Mouse (Mus musculus) heart, embryonic 15.5 days (tissue): ENCODE data around the gene Chmp6. TPM values are rescaled to one million over a fixed set of nuclear protein-coding genes. Genes with fewer than 3 reads are reported as not detected.

Experiments
- ATAC-seq: fragments of 200-750 bp; cut with Nextera tagmentation; replicated peaks from 2 replicates; pipeline ENCODE4 v1.8.0; 2017; ENCODE audit warnings: low read depth, moderate TSS enrichment; ENCODE audit not compliant: insufficient number of reproducible peaks, insufficient read depth, low FRiP score
- H3K27ac ChIP-seq: fragments of 300-500 bp; sonication (generic); 2 replicates; pipeline ENCODE4 v1.5.1; 2015; ENCODE audit warnings: mild to moderate bottlenecking, inconsistent platforms
- H3K27me3 ChIP-seq: fragments of 300-500 bp; sonication (generic); 2 replicates; pipeline ENCODE4 v1.6.1; 2015; ENCODE audit warnings: inconsistent platforms
- H3K36me3 ChIP-seq: fragments of 300-500 bp; sonication (generic); 2 replicates; pipeline ENCODE4 v1.6.1; 2015; ENCODE audit warnings: mild to moderate bottlenecking, inconsistent platforms
- H3K4me1 ChIP-seq: fragments of 300-500 bp; sonication (generic); replicated peaks from 2 replicates; pipeline ENCODE4 v1.6.1; 2015; ENCODE audit warnings: inconsistent platforms
- H3K4me2 ChIP-seq: fragments of 300-500 bp; sonication (generic); 2 replicates; pipeline ENCODE4 v1.6.1; 2015; ENCODE audit warnings: inconsistent platforms, mild to moderate bottlenecking, moderate library complexity
- H3K4me3 ChIP-seq: fragments of 300-500 bp; sonication (generic); 2 replicates; pipeline ENCODE4 v1.5.1; 2015; ENCODE audit warnings: mild to moderate bottlenecking, inconsistent platforms
- H3K9ac ChIP-seq: fragments of 300-500 bp; sonication (generic); 2 replicates; pipeline ENCODE4 v1.6.1; 2015; ENCODE audit warnings: mild to moderate bottlenecking, inconsistent platforms
- H3K9me3 ChIP-seq: fragments of 300-500 bp; sonication (generic); replicated peaks from 2 replicates; pipeline ENCODE4 v1.6.1; 2016; ENCODE audit warnings: inconsistent platforms
- WGBS: fragments of 180-500 bp; shearing (Covaris S2); methylation state at CpG from one replicate; pipeline ENCODE4 v1.1.7; 2015; ENCODE audit warnings: mixed read lengths; 5-methylcytosine and 5-hydroxymethylcytosine counted together
- polyA plus RNA-seq: library from polyadenylated mRNA; unstranded; fragments of >200 nt; fragmentation: Nextera tagmentation; extraction: Ambion mirVana; gene quantifications from 2 replicates; pipeline ENCODE4 v1.2.1, GENCODE M21; 2015

Gene Chmp6
- polyA plus RNA-seq, 1 experiment from 2014 or later, result 57.3 TPM

DNA sequence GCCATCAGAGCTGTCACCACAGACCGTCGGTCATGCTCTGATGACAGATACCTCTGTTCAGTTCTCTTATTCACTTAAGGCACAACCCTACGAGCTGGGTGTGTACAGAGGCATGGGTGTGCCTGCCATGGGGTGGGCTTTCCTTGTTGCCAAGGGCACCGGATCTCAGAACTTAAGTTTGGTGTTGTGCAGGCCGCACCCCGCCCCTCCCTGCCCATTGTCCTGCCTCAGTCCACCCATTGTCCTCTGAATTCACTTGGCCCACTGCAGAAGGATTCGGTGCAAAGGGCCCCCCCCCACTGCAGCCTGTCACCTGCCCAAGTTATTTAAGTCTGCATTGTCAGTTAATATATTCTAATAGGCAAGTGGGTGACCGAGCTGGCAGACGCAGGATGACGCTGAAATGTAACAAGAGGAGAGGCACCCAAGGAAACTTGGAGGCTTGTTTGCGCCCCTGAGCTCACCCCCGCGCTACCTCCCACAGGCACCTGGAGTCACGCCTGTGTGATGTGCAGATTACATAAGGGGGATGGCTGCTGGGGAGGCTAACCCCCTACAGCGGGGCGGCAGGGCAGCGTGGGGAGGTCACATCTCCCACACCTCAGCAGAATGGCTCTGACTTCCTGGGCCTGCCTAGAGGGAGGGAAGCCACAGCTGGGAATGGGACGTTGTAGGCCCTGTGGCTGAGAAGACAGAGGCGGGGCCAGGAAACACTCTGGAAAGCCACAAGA lies 24.7 kb downstream of the Chmp6 start:
- Histone ChIP-seq H3K4me2 (no peak overlapping the region), H3K9me3 (no peaks in the 10 kb centered on the region), H3K4me1 (peaks cover 33% of the 10 kb centered on the region), H3K27ac (no peak overlapping the region; the same call in 1 of the 2 replicates), H3K27me3 (peaks cover 12% of the 10 kb centered on the region), H3K4me3 (no peak overlapping the region), H3K9ac (no peak overlapping the region), H3K36me3 (no peaks in the 10 kb centered on the region)
- 63% methylated on average over 19 of the region's 19 CpGs for WGBS
- no peak for ATAC-seq

DNA sequence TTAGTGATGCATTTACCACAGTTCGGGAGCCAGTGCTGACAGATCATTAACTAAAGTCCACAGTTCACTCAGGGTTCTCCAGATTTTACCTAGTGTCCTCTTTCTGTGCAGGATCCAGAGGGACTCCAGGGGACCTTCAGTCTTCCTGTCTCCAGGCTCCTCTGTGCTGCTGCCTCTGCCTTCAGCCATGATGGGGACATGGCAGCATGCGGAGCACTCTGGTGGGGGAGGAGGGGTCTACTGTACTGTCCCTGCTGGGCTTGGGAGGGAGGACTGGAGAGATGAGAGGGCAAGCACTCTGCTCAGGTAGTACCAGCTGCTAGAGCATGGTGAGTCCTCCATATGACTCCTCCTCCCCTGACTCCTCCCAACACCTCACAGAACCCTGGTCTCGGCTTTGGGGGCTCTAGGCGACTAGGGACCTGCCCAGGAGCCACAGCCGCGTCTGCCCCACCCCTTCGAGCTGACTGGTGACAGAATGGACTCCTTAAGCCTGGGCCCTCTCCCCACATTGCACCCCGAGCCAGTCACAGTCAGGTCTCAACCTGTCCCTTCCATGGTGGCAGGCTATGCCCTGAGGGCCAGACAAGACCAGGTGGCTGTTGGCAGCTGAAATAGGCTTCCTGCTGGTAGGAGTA lies 26.0 kb downstream of the Chmp6 start:
- peaks cover 43% of the 10 kb centered on the region for H3K4me1 ChIP-seq
- H3K27me3 ChIP-seq, result peaks cover 13% of the 10 kb centered on the region
- H3K4me3 ChIP-seq, result no peak overlapping the region
- WGBS, result 59% methylated on average over 8 of the region's 8 CpGs
- H3K36me3 ChIP-seq, result no peaks in the 10 kb centered on the region
- H3K9ac ChIP-seq, result no peak overlapping the region
- ATAC-seq, result no peak
- no peaks in the 10 kb centered on the region for H3K9me3 ChIP-seq
- no peak overlapping the region for H3K27ac ChIP-seq
- no peak overlapping the region for H3K4me2 ChIP-seq

DNA sequence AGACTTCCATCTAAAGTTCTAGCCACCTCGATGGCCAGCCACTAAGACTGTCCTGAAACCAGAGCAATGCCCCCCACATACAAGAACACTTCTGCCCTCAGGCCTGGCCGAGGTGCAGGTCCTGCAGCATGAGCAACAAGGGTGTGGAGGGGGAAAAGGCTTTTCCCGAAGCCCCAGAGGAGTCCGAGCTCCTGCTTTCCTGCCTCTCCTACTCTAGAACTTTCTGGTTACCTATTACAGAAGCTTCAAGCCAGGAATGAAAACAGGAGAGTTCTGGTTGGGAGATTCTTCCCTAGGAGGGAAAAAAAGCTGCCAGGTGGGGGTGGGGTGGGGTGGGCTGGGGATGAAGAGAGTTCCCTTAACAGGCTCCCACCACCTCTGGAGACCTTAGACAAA lies 26.5 kb downstream of the Chmp6 start:
- H3K36me3 ChIP-seq, result no peaks in the 10 kb centered on the region
- ATAC-seq, result no peak
- no peaks in the 10 kb centered on the region for H3K9me3 ChIP-seq
- H3K27me3 ChIP-seq, result peaks cover 18% of the 10 kb centered on the region
- no peak overlapping the region for H3K4me2 ChIP-seq
- WGBS, result 57% methylated on average over 4 of the region's 4 CpGs
- H3K4me3 ChIP-seq, result no peak overlapping the region
- peaks cover 46% of the 10 kb centered on the region for H3K4me1 ChIP-seq
- no peak overlapping the region for H3K9ac ChIP-seq
- no peak overlapping the region for H3K27ac ChIP-seq

DNA sequence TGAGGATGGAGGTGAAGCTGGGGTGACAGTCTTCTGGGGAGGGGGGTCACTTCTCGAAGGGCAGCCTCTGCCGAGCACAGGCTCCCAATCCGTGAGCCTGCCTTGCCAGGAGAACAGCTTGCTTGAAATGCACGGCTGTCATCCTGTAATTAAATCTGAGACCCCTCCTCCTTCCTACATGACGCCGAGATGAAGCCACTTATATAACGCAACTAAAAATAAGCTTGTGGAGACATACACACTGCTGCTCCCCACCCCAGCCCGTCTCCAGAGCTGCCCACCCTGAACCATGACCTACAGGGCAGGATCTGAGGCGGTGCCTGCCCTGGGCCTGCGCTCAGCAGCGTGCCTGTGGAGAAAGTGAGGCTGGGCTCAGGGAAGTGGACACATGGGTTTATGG lies 26.9 kb downstream of the Chmp6 start:
- Histone ChIP-seq H3K4me1 (peaks cover 47% of the 10 kb centered on the region), H3K36me3 (no peaks in the 10 kb centered on the region), H3K9ac (no peak overlapping the region), H3K4me2 (no peak overlapping the region), H3K27ac (no peak overlapping the region), H3K4me3 (no peak overlapping the region), H3K27me3 (peaks cover 18% of the 10 kb centered on the region), H3K9me3 (no peaks in the 10 kb centered on the region)
- no peak for ATAC-seq
- WGBS, result 62% methylated on average over 11 of the region's 11 CpGs

DNA sequence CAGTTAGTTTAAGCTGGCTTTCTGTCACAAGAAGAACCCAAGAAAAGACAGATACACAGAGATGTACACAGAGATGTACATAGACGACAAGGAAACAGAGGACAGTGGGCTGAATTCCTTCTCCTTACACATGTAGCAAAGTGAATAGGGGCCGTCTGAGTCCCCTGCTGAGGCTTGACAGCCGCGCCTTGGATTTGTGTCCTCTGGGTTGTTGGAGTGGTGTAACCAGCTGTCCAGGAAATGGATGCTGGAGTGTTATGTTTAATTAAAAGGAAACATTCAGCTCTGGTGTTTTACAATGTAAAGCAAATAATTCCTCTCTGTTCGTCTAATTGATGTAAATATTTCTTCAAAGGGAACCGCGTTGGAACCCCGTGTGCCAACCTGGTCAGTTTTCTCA lies 28.6 kb downstream of the Chmp6 start:
- peaks cover 18% of the 10 kb centered on the region for H3K27me3 ChIP-seq
- peaks cover 46% of the 10 kb centered on the region for H3K4me1 ChIP-seq
- H3K4me2 ChIP-seq, result peak overlapping the region; percentile 96
- peak overlapping the region; percentile 52; the same call in 1 of the 2 replicates for H3K9ac ChIP-seq
- peak overlapping the region; percentile 66 for H3K4me3 ChIP-seq
- H3K27ac ChIP-seq, result no peak overlapping the region
- H3K9me3 ChIP-seq, result no peaks in the 10 kb centered on the region
- 9% methylated on average over 8 of the region's 8 CpGs for WGBS
- no peak for ATAC-seq
- H3K36me3 ChIP-seq, result no peaks in the 10 kb centered on the region

DNA sequence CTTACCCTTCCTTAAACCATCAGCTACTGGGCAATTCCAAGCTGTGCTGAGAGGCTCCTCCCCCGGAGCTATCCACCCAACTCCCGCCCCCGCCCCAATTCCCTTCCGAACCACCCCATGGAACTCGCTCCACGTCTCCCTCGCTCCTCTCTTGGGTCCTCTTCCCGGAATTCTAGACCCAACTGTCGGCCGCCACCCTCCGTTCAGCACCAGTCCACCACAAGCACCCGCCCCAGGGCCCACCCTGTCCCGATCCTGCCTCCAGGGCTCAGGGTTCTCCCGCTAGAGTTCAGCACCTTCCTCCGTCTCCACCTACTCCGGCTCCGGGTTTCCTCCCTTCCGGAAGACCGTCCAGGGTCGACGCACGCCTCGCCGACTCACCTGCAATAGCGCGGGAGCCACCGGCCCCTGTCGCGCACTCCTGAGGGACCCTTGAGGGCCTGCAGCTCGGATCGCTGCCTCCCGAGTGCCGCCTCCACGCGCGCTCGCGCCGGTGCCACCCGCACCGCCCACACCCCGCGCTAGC lies 29.0 kb downstream of the Chmp6 start:
- peak; percentile 40 for ATAC-seq
- Histone ChIP-seq H3K36me3 (no peaks in the 10 kb centered on the region), H3K4me2 (peak overlapping the region; percentile 96), H3K4me1 (peaks cover 42% of the 10 kb centered on the region), H3K27ac (peak overlapping the region; percentile 54), H3K9me3 (no peaks in the 10 kb centered on the region), H3K4me3 (peak overlapping the region; percentile 66), H3K9ac (peak overlapping the region; percentile 52), H3K27me3 (peaks cover 18% of the 10 kb centered on the region)
- under 1% methylated on average over 43 of the region's 43 CpGs for WGBS

DNA sequence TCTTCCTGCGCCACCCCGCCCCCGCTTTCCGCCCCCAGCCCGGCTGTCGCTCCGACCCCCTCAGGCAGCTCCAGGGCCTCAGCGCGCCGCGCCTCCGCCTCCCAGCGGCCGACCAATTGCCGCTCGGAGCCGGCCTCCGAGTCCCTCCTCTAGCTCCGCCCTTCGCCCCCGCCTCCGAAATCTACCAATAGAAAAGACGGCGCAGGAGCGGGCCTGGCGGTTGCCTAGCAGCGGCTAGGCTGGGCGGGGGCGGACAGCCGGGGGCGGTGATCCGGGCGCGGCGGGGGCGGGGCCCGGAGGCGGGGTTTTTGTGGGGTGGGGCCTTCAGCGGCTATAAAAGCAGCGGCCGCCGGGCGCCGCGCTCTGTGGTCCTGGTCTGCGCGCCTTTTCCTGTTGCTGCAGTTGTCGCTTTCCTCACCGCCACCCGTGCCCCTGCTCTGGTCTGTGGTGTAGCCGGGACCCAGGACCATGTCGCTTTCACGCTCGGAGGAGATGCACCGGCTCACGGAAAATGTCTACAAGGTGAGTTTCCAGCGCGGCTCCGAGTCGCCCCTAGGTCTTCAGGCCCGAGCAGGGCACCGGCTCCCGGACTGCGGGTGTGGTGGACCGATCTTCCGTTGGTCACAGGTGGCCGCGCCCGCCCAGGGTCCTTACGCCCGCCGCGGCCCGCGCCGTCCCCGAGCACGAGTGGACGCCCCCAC lies 29.6 kb downstream of the Chmp6 start, which contains the start of gene Baiap2:
Baiap2 (plus strand) TSS at position 37 of the 701 bp plus-strand sequence.
- H3K4me2 ChIP-seq, result peak within 1 kb of the TSS; percentile 96
- under 1% methylated on average over 75 of the region's 79 CpGs for WGBS
- H3K27me3 ChIP-seq, result peaks cover 18% of the 10 kb centered on the region
- no peaks in the 10 kb centered on the region for H3K36me3 ChIP-seq
- no peaks in the 10 kb centered on the region for H3K9me3 ChIP-seq
- peak within 1 kb of the TSS; percentile 66 for H3K4me3 ChIP-seq
- peak; percentile 96 for ATAC-seq
- peak within 1 kb of the TSS; percentile 69 for H3K9ac ChIP-seq
- peak within 1 kb of the TSS; percentile 54 for H3K27ac ChIP-seq
- peaks cover 37% of the 10 kb centered on the region for H3K4me1 ChIP-seq

DNA sequence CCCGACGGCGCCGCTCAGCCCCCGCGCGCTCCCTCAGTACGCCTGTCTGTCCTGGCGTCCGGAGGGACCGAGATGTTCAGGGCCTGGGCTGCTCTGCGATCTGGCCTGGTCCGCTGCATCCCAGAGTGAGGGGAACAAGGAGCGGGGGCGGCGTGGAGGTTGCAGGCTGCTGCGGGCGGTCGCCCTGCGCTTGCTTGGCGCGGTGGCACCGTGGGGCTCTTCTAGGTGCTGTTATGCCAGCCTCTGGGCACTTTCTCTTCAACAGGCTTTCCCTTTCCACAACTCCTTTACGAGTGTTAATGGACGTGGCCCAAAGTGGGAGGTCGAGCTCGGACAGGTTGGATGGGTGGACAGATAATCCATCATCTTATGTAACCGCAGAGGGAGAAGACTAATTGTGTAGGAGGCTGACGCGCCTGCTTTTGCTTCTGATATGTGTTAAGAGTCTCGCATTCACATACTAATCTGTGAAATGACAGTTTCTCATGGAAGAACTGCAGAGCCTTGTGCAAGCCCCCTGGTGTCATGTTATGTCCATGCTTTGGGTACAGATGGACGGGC lies 30.3 kb downstream of the Chmp6 start:
- ATAC-seq, result 0 out of 2 replicates have a peak, but pooled peaks have one; percentile 2
- H3K27me3 ChIP-seq, result peaks cover 18% of the 10 kb centered on the region
- H3K4me3 ChIP-seq, result peak overlapping the region; percentile 66
- H3K36me3 ChIP-seq, result no peaks in the 10 kb centered on the region
- 6% methylated on average over 32 of the region's 32 CpGs for WGBS
- H3K4me1 ChIP-seq, result peaks cover 41% of the 10 kb centered on the region
- peak overlapping the region; percentile 69 for H3K9ac ChIP-seq
- H3K27ac ChIP-seq, result peak overlapping the region; percentile 48; the same call in 1 of the 2 replicates
- peak overlapping the region; percentile 94 for H3K4me2 ChIP-seq
- H3K9me3 ChIP-seq, result no peaks in the 10 kb centered on the region

DNA sequence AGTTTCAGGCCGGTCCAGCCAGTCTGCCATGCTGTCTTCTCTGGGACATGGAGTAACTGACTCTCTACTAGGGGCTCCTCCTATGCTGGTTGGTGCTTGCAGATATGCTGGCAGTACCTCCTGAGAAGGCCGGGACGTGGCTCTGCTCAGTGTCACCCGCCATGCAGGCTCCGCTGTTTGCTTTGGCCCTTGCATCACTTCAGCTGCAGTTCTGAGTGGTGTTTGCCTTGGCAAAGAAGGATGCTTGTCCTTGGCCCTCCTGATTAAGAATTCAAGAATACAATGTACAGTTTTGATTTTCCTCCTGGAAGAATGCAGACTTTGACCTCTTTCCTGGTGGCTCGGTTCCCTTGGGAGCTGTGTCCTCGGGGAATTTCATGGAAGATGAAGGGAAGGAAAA lies 32.1 kb downstream of the Chmp6 start:
- 51% methylated on average over 7 of the region's 7 CpGs for whole genome bisulfite sequencing
- Histone ChIP-seq H3K4me1 (peaks cover 48% of the 10 kb centered on the region), H3K9me3 (no peaks in the 10 kb centered on the region), H3K27me3 (peaks cover 14% of the 10 kb centered on the region), H3K4me3 (peak overlapping the region; percentile 66; the same call in 1 of the 2 replicates), H3K9ac (no peak overlapping the region), H3K4me2 (peak overlapping the region; percentile 94), H3K27ac (peak overlapping the region; percentile 56), H3K36me3 (no peaks in the 10 kb centered on the region)
- no peak for ATAC-seq

DNA sequence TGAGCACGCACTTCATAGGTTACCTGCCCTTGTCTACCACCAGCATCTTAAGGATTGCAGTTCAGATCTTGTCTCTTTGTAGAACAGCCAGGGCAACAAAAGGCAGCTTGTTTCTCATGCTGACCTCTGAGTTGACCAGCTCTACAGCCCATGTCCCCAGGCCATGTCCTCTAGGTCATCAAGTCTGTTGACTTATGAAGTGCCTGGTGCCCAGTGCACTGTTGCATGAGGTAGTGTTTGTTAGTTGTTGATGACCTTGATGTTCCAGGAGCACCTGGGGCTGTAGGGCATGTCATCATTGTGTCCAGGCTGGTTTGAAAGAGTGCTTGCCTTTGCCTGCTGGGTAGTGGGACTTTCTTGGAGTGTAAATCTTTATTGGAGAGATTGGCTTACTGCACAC lies 34.2 kb downstream of the Chmp6 start:
- H3K4me2 ChIP-seq, result no peak overlapping the region
- ATAC-seq, result no peak
- no peak overlapping the region for H3K4me3 ChIP-seq
- peaks cover 46% of the 10 kb centered on the region for H3K4me1 ChIP-seq
- no peak overlapping the region for H3K9ac ChIP-seq
- no peaks in the 10 kb centered on the region for H3K36me3 ChIP-seq
- H3K9me3 ChIP-seq, result no peaks in the 10 kb centered on the region
- WGBS, result 84% methylated on average over 1 of the region's 1 CpGs
- 0 out of 2 replicates have a peak, but pooled peaks cover 6% of the 10 kb centered on the region for H3K27me3 ChIP-seq
- no peak overlapping the region for H3K27ac ChIP-seq

DNA sequence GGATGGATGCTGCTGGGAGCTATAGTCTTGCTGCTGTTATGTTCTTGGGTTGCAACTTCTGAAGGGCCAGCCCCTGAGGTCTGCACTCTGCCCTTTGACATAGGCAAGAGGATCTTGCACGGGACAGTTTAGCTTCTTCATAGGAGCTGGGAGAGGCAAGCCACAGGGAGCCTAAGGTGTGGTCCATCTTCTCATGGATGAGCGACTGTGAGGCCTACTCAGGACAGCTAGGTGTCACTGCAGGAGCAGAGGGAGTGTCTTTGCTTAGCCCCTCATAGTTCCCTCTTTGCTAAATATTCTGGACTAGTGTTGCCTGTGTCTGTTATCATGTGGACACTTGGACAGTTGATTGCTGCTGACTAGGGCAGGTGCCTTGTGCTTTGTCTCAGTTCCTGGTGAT lies 34.7 kb downstream of the Chmp6 start:
- 62% methylated on average over 2 of the region's 2 CpGs for WGBS
- Histone ChIP-seq H3K9ac (no peak overlapping the region), H3K9me3 (no peaks in the 10 kb centered on the region), H3K27ac (no peak overlapping the region), H3K27me3 (0 out of 2 replicates have a peak, but pooled peaks cover 6% of the 10 kb centered on the region), H3K36me3 (no peaks in the 10 kb centered on the region), H3K4me2 (no peak overlapping the region), H3K4me1 (peaks cover 50% of the 10 kb centered on the region), H3K4me3 (no peak overlapping the region)
- no peak for ATAC-seq
